Mouse (Mus musculus): ENCODE measurements at regions not wholly inside any gene's neighbourhood (a gene's known extent, or its start where the extent isn't known, plus 50 kb on each side); places are given as distances from the start of the nearest gene placed in this dataset.

- no peak overlapping the region for H3K27ac ChIP-seq (replicated peaks)
- 91% methylated on average over 3 of the region's 3 CpGs for WGBS
- H3K4me1 ChIP-seq: no peaks in the 10 kb centered on the region
- no peak overlapping the region for H3K4me2 ChIP-seq (replicated peaks)
- no peak overlapping the region for H3K9ac ChIP-seq (replicated peaks)
- no peaks in the 10 kb centered on the region for H3K9me3 ChIP-seq
- ATAC-seq (replicated peaks): no peak
- no peak overlapping the region for H3K4me3 ChIP-seq
- H3K27me3 ChIP-seq: no peaks in the 10 kb centered on the region
- no peaks in the 10 kb centered on the region for H3K36me3 ChIP-seq
Measured at GRCm38 (mm10) chr15:29026219-29026618, 822.7 kb downstream of the Dnah5 start.

DNA sequence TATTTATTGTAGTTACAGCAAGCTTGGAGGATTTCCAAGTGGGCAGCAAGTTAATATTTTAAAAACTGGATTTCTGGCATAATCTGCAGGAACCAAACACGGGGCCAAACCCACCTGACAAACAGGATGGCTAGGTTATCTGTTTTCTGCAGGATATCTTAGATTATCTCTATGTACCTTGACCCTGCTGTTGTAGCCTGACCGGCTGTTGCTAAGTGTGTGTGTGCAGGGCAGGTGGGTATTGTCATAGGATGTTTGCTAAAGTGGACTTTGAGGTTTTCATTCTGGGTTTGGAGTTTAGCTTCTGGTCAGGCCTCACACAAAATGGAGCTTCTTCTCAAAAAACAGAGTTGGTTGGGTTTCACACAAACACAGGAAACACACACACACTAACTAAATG lies 835.4 kb downstream of the Dnah5 start:
- no peaks in the 10 kb centered on the region for H3K27me3 ChIP-seq
- H3K27ac ChIP-seq (replicated peaks): no peak overlapping the region
- no peaks in the 10 kb centered on the region for H3K4me1 ChIP-seq
- no peak overlapping the region for H3K4me3 ChIP-seq
- H3K4me2 ChIP-seq (replicated peaks): no peak overlapping the region
- ATAC-seq (replicated peaks): no peak
- 77% methylated on average over 2 of the region's 2 CpGs for WGBS
- H3K36me3 ChIP-seq: no peaks in the 10 kb centered on the region
- no peaks in the 10 kb centered on the region for H3K9me3 ChIP-seq
- H3K9ac ChIP-seq (replicated peaks): no peak overlapping the region

DNA sequence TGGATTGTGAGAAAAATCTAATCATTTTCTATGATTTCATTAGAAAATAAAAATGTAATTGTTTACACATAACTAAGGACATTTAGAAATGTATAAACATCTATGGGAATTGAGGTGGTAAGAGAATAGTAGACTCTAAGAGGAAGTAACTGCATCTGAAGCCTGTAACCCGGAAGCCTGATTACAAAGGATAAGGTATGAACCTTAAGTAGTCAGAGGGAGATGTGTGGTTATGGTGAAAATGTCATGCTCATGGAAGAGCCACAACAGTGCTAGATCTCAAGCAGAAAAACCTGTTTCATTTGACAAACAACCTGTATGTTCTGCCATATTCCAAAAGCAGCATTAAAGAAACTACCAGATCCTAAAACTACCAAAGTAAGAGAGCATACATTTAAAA lies 847.6 kb downstream of the Dnah5 start:
- no peak overlapping the region for H3K9ac ChIP-seq (replicated peaks)
- no peak overlapping the region for H3K27ac ChIP-seq (replicated peaks)
- H3K36me3 ChIP-seq: no peaks in the 10 kb centered on the region
- 92% methylated on average over 1 of the region's 1 CpGs for WGBS
- no peaks in the 10 kb centered on the region for H3K9me3 ChIP-seq
- no peak for ATAC-seq (replicated peaks)
- no peaks in the 10 kb centered on the region; the same call in 1 of the 2 replicates for H3K4me1 ChIP-seq
- no peak overlapping the region for H3K4me2 ChIP-seq (replicated peaks)
- no peaks in the 10 kb centered on the region for H3K27me3 ChIP-seq
- H3K4me3 ChIP-seq: no peak overlapping the region

GRCm38 (mm10) chr15:29051787-29052186 lies 848.2 kb downstream of the Dnah5 start:
- Histone ChIP-seq H3K9me3 (no peaks in the 10 kb centered on the region), H3K27me3 (no peaks in the 10 kb centered on the region), H3K36me3 (no peaks in the 10 kb centered on the region), H3K4me3 (no peak overlapping the region), H3K9ac (replicated peaks) (no peak overlapping the region), H3K4me2 (replicated peaks) (no peak overlapping the region), H3K4me1 (no peaks in the 10 kb centered on the region; the same call in 1 of the 2 replicates), H3K27ac (replicated peaks) (peak overlapping the region; percentile 59)
- ATAC-seq (replicated peaks): peak; percentile 83; the same call in 1 of the 2 replicates
- 48% methylated on average over 3 of the region's 3 CpGs for WGBS

- H3K36me3 ChIP-seq: no peaks in the 10 kb centered on the region
- H3K27me3 ChIP-seq: no peaks in the 10 kb centered on the region
- ATAC-seq (replicated peaks): peak; percentile 48; the same call in 1 of the 2 replicates
- no peaks in the 10 kb centered on the region for H3K4me1 ChIP-seq
- H3K4me2 ChIP-seq (replicated peaks): no peak overlapping the region
- no peak overlapping the region for H3K4me3 ChIP-seq
- H3K9ac ChIP-seq (replicated peaks): no peak overlapping the region
- no peak overlapping the region for H3K27ac ChIP-seq (replicated peaks)
- no peaks in the 10 kb centered on the region for H3K9me3 ChIP-seq
Measured at GRCm38 (mm10) chr15:29061016-29061415, 857.5 kb downstream of the Dnah5 start.

GRCm38 (mm10) chr15:29069066-29069465 lies 865.5 kb downstream of the Dnah5 start:
- Histone ChIP-seq H3K4me3 (no peak overlapping the region), H3K36me3 (no peaks in the 10 kb centered on the region), H3K27me3 (no peaks in the 10 kb centered on the region), H3K4me2 (replicated peaks) (no peak overlapping the region), H3K27ac (replicated peaks) (peak overlapping the region; percentile 34; the same call in 1 of the 2 replicates), H3K9ac (replicated peaks) (no peak overlapping the region), H3K9me3 (no peaks in the 10 kb centered on the region), H3K4me1 (no peaks in the 10 kb centered on the region)
- WGBS: 73% methylated on average over 1 of the region's 1 CpGs
- peak; percentile 64; the same call in 1 of the 2 replicates for ATAC-seq (replicated peaks)

DNA sequence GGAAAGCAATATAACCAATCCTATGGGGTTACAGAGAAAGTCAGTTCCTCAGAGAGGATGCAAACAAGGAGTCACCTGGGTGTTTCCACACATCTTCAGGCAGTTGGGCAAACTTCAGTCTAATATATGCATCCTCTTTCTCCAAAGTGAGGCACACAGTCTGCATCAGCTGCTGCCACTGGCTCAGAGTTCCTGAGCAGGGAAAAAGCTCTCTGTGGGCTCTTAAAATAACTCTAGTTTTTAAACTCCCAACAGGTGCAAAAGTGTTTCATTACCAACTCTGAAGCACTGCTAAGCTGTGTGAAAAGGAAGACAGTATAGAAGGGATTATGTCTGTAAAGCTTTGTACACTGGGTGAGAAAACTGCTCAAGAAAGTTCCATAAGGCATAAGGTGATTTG lies 874.2 kb downstream of the Dnah5 start:
- Histone ChIP-seq H3K27ac (replicated peaks) (no peak overlapping the region), H3K36me3 (no peaks in the 10 kb centered on the region), H3K4me1 (no peaks in the 10 kb centered on the region), H3K27me3 (no peaks in the 10 kb centered on the region), H3K4me2 (replicated peaks) (no peak overlapping the region), H3K9me3 (no peaks in the 10 kb centered on the region), H3K4me3 (no peak overlapping the region), H3K9ac (replicated peaks) (no peak overlapping the region)
- no peak for ATAC-seq (replicated peaks)

DNA sequence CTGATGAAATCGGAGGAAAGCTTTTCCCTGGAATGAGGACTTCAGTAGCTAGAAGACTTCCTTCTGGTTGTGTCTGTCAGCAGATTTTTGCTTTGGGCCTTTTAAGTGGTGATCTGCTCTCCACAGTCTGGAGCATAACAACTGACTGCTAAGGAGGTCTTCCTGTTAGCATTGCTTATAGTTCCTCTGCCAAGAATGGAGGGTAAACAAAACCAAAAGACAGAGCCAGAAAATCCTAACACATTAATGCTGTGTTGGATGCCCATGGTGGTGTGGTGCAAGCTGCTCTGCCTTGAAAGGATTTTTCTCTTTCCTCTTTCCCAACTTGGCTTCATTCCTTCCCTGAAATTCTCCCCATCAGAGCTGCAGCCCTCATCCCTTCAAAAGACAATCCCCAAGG lies 901.0 kb downstream of the Dnah5 start:
- 53% methylated on average over 1 of the region's 1 CpGs for WGBS
- Histone ChIP-seq H3K4me2 (replicated peaks) (no peak overlapping the region), H3K9ac (replicated peaks) (no peak overlapping the region), H3K9me3 (no peaks in the 10 kb centered on the region), H3K27ac (replicated peaks) (peak overlapping the region; percentile 37; the same call in 1 of the 2 replicates), H3K4me3 (no peak overlapping the region), H3K36me3 (no peaks in the 10 kb centered on the region), H3K4me1 (no peaks in the 10 kb centered on the region; the same call in 1 of the 2 replicates), H3K27me3 (no peaks in the 10 kb centered on the region)
- ATAC-seq (replicated peaks): peak; percentile 71; the same call in 1 of the 2 replicates

DNA sequence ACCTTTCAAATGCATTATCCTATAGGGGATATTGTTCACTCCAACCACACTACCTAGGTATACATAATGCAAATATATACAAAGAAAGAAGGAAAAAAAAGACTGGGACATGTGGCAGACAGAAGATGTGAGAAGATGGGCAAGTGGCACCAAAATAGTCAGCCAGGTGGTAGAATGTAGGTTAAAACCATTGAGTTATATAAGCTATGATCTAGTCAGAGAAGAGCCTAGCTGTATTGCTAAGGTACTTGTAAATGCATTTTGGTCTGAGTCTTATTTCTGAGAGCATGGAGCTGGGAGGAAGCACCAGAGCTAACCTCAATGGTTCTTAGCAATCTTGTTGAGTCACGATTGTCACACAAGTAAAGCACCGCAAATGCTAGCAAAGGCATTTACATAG lies 943.1 kb downstream of the Dnah5 start:
- no peak overlapping the region for H3K9ac ChIP-seq (replicated peaks)
- H3K27ac ChIP-seq (replicated peaks): no peak overlapping the region
- no peaks in the 10 kb centered on the region for H3K4me1 ChIP-seq
- no peaks in the 10 kb centered on the region for H3K9me3 ChIP-seq
- no peak overlapping the region for H3K4me3 ChIP-seq
- no peaks in the 10 kb centered on the region for H3K36me3 ChIP-seq
- H3K27me3 ChIP-seq: no peaks in the 10 kb centered on the region
- no peak for ATAC-seq (replicated peaks)
- no peak overlapping the region for H3K4me2 ChIP-seq (replicated peaks)
- 91% methylated on average over 2 of the region's 2 CpGs for WGBS

All from forebrain, embryonic 15.5 days (tissue).